Mouse (Mus musculus): ENCODE measurements at regions not wholly inside any gene's neighbourhood (a gene's known extent, or its start where the extent isn't known, plus 50 kb on each side); places are given as distances from the start of the nearest gene placed in this dataset.

DNA sequence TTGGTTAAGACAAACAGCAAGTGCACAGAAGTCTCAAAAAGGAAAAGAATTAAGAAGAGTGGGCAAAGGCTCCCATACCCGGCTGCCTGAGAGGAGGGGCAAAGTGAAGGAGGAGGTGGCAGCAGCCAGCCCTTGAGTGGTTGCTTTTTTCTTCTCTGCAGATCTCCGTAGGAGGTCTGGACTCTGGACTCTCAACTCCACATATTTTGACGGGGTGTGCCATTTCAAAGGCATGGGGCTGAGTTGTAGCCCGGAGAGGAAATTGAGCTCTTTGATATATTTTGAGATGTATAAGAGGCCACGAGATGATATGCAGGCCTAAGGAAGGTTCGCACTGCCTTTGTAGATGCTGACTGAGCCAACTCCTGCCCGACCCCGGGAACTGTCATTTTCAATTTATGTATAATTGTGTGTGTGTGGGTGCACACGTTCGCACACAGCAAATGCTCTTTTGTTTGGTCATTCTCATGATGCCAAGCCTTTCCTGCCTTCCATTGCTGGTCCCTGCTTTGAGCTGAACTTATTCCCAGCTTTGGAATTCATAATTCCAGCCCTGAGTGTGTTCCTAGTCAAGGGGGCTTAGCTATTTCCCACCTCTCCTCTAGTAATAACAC, 56.4 kb downstream of the Cxcr4 start:
- 66% methylated on average over 10 of the region's 10 CpGs for WGBS (ENCODE audit: insufficient replicate concordance)
- Histone ChIP-seq H3K36me3 (replicated peaks; ENCODE audit: insufficient read depth, low read length) (no peaks in the 10 kb centered on the region), H3K27ac (ENCODE audit: low read depth) (no peak overlapping the region), H3K4me2 (ENCODE audit: low read depth, low read length) (no peak overlapping the region), H3K4me3 (ENCODE audit: low read depth, low read length) (no peak overlapping the region), H3K9ac (replicated peaks) (no peak overlapping the region), H3K9me3 (ENCODE audit: low read length) (no peaks in the 10 kb centered on the region), H3K27me3 (ENCODE audit: insufficient read depth, low read length) (no peaks in the 10 kb centered on the region), H3K4me1 (ENCODE audit: insufficient read depth) (no peaks in the 10 kb centered on the region)
- TF ChIP-seq EP300 (IDR thresholded peaks at IDR 0.05; ENCODE audit: low read depth) (no peak), CTCF (IDR thresholded peaks at IDR 0.05; ENCODE audit: low read depth) (no peak)
- no peak for DNase-seq
- ATAC-seq = no peak

DNA sequence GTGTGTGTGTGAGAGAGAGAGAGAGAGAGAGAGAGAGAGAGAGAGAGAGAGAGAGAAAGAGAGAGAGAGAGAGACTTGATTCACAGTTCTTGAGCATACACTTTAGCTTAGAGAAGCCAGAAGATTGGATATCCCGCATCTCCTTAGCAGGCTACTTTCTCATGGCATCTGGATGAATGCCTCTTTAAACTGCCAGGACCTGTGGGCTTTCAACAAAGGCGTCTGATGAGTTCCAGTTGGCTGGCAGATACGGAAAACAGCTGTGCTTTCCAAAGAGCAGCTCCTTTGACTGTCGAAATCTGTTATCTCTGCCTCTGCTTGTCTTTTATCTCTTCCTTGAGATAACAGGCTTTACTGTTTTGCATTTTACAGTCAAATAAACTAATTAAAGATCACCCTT, 59.5 kb downstream of the Cxcr4 start:
- Histone ChIP-seq H3K27me3 (ENCODE audit: insufficient read depth, low read length) (no peaks in the 10 kb centered on the region), H3K27ac (ENCODE audit: low read depth) (no peak overlapping the region), H3K4me3 (ENCODE audit: low read depth, low read length) (no peak overlapping the region), H3K9ac (replicated peaks) (no peak overlapping the region), H3K9me3 (ENCODE audit: low read length) (no peaks in the 10 kb centered on the region), H3K4me2 (ENCODE audit: low read depth, low read length) (no peak overlapping the region), H3K4me1 (ENCODE audit: insufficient read depth) (no peaks in the 10 kb centered on the region), H3K36me3 (replicated peaks; ENCODE audit: insufficient read depth, low read length) (no peaks in the 10 kb centered on the region)
- no peak for ATAC-seq
- WGBS (ENCODE audit: insufficient replicate concordance) = 31% methylated on average over 4 of the region's 4 CpGs
- DNase-seq = no peak
- TF ChIP-seq EP300 (IDR thresholded peaks at IDR 0.05; ENCODE audit: low read depth) (no peak), CTCF (IDR thresholded peaks at IDR 0.05; ENCODE audit: low read depth) (no peak)

DNA sequence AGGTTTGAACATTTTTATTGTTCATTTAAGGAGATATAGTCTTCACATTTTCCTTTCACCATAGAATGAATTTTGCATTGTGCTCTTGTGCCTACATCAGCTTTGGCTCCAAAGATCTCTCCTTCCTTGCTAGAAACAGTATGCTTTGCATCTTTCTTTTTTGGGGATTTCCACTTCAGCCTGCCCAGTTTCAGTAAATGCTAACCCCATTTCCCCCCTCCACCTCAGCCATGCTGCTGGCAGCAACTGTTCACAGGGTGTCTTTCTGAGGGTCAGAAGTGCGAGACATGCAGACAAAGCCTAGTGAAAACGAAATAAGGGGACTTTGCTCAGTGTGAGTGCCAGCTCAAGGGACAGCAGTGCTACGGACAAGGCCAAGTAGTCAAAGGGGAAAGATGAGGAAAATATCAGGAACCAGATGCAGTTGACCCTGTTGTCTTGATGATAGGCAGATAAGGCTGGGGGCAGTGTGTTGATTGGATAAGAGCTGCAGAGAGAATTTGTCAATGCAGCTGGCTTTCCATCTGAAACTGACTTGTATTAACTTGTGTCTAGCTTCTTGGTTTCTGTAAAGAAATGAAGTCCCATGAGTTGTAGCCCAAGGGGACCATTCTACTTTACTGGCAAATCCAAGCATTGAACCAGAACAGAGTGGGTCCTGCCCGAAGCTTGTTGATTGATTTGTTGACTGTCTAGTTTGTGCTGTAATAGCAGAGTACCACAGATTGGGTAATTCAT, 62.1 kb downstream of the Cxcr4 start:
- 71% methylated on average over 4 of the region's 4 CpGs for WGBS (ENCODE audit: insufficient replicate concordance)
- ATAC-seq = no peak

DNA sequence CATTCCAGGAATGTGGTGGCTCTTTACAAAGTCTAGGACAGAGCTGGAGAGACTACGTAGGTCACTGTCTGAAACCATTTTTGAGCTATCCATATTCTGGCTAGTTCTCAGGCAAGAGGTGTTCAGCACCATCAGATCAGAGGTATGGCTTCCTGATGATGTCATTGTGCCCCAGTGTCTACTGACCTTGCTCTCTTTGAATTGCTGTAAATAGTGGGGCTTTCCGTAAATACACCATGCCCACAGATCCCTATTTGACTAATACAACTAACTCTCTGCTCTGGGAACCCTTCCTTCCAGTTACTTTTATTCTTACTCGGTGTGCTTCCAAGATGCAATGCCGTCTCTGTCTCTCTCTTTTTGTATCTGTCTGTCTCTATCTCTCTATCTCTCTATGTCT, 72.9 kb downstream of the Cxcr4 start:
- Histone ChIP-seq H3K4me3 (ENCODE audit: low read depth, low read length) (no peak overlapping the region), H3K36me3 (replicated peaks; ENCODE audit: insufficient read depth, low read length) (no peaks in the 10 kb centered on the region), H3K27ac (ENCODE audit: low read depth) (no peak overlapping the region), H3K4me2 (ENCODE audit: low read depth, low read length) (no peak overlapping the region), H3K4me1 (ENCODE audit: insufficient read depth) (no peaks in the 10 kb centered on the region), H3K9ac (replicated peaks) (no peak overlapping the region), H3K27me3 (ENCODE audit: insufficient read depth, low read length) (no peaks in the 10 kb centered on the region), H3K9me3 (ENCODE audit: low read length) (no peaks in the 10 kb centered on the region)
- TF ChIP-seq EP300 (IDR thresholded peaks at IDR 0.05; ENCODE audit: low read depth) (no peak), CTCF (IDR thresholded peaks at IDR 0.05; ENCODE audit: low read depth) (no peak)
- ATAC-seq (no peak), DNase-seq (no peak)
- 68% methylated on average over 4 of the region's 4 CpGs for WGBS (ENCODE audit: insufficient replicate concordance)

More for the DNA sequence above, 62.1 kb downstream of the Cxcr4 start:
- Histone ChIP-seq H3K27ac (ENCODE audit: low read depth) (no peak overlapping the region), H3K4me1 (ENCODE audit: insufficient read depth) (no peaks in the 10 kb centered on the region), H3K4me2 (ENCODE audit: low read depth, low read length) (no peak overlapping the region), H3K27me3 (ENCODE audit: insufficient read depth, low read length) (no peaks in the 10 kb centered on the region), H3K4me3 (ENCODE audit: low read depth, low read length) (no peak overlapping the region), H3K9ac (replicated peaks) (no peak overlapping the region), H3K36me3 (replicated peaks; ENCODE audit: insufficient read depth, low read length) (no peaks in the 10 kb centered on the region), H3K9me3 (ENCODE audit: low read length) (no peaks in the 10 kb centered on the region)
- DNase-seq = no peak
- TF ChIP-seq CTCF (IDR thresholded peaks at IDR 0.05; ENCODE audit: low read depth) (no peak), EP300 (IDR thresholded peaks at IDR 0.05; ENCODE audit: low read depth) (no peak)

DNA sequence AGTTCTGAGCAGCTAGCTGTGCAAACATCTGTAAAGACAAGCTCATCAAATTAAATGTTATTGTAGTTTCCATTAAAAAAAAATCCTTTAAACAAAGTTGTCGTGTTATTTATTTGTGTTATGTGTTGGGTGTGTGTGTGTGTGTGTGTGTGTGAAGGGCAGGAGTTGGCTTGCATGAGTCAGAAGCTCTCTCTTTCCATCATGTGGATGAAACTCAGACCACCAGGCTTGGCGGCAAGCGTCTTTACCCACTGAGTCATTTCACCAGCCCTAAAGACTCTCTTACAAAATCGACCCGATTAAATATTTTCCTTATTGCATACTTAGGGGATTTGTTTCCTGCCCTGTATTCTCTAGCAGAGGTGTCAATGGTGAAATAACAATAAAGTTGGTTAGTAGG, 73.6 kb downstream of the Cxcr4 start:
- H3K27ac ChIP-seq (ENCODE audit: low read depth) = no peak overlapping the region
- no peak overlapping the region for H3K4me2 ChIP-seq (ENCODE audit: low read depth, low read length)
- no peaks in the 10 kb centered on the region for H3K36me3 ChIP-seq (replicated peaks; ENCODE audit: insufficient read depth, low read length)
- H3K27me3 ChIP-seq (ENCODE audit: insufficient read depth, low read length) = no peaks in the 10 kb centered on the region
- DNase-seq = no peak
- H3K4me3 ChIP-seq (ENCODE audit: low read depth, low read length) = no peak overlapping the region
- WGBS (ENCODE audit: insufficient replicate concordance) = 83% methylated on average over 5 of the region's 5 CpGs
- TF ChIP-seq CTCF (IDR thresholded peaks at IDR 0.05; ENCODE audit: low read depth) (no peak), EP300 (IDR thresholded peaks at IDR 0.05; ENCODE audit: low read depth) (no peak)
- H3K4me1 ChIP-seq (ENCODE audit: insufficient read depth) = no peaks in the 10 kb centered on the region
- ATAC-seq = no peak
- H3K9ac ChIP-seq (replicated peaks) = no peak overlapping the region
- no peaks in the 10 kb centered on the region for H3K9me3 ChIP-seq (ENCODE audit: low read length)

DNA sequence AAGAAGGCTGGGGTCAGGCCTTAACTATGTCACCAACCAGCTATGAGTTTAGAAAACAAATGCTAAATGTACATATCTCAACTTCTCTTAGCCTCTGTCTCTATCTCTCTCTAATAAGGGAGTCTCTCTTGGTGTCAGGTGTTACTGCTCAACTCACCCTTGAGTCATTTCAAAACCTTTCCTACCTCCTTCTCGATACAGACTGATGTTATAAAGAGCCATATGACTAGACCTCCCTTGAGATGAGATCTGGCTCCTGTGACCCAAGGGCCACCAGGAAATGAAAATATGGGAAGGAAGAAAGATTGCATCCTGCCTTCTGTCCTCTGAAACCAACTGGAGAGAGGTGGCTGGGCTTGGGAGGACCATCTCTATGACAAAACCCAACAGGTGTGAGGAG, 74.7 kb downstream of the Cxcr4 start:
- H3K4me2 ChIP-seq (ENCODE audit: low read depth, low read length) = no peak overlapping the region
- DNase-seq = no peak
- 65% methylated on average over 1 of the region's 1 CpGs for WGBS (ENCODE audit: insufficient replicate concordance)
- ATAC-seq = no peak
- no peak for TF ChIP-seq CTCF (IDR thresholded peaks at IDR 0.05; ENCODE audit: low read depth)
- TF ChIP-seq EP300 (IDR thresholded peaks at IDR 0.05; ENCODE audit: low read depth) = no peak
- H3K4me3 ChIP-seq (ENCODE audit: low read depth, low read length) = no peak overlapping the region
- no peaks in the 10 kb centered on the region for H3K9me3 ChIP-seq (ENCODE audit: low read length)
- no peaks in the 10 kb centered on the region for H3K36me3 ChIP-seq (replicated peaks; ENCODE audit: insufficient read depth, low read length)
- no peak overlapping the region for H3K9ac ChIP-seq (replicated peaks)
- H3K27ac ChIP-seq (ENCODE audit: low read depth) = no peak overlapping the region
- H3K27me3 ChIP-seq (ENCODE audit: insufficient read depth, low read length) = no peaks in the 10 kb centered on the region
- H3K4me1 ChIP-seq (ENCODE audit: insufficient read depth) = no peaks in the 10 kb centered on the region

All from liver, postnatal 0 days (tissue).